Mouse (Mus musculus) liver, embryonic 14.5 days (tissue): Measurements from ENCODE around the gene Gpr4. TPM values are rescaled to one million over a fixed set of nuclear protein-coding genes. Genes with fewer than 3 reads are reported as not detected.

Experiments used
- ATAC-seq: fragments of 200-750 bp; cut with Nextera tagmentation; 2 replicates; pipeline ENCODE4 v1.8.0; 2017; ENCODE audit warnings: moderate number of reproducible peaks, mild to moderate bottlenecking, moderate library complexity; ENCODE audit not compliant: insufficient read depth
- DNase-seq, 3 experiments: peaks; one replicate each; pipeline ENCODE4 v3.0.0-alpha.2; 2012 to 2013; ENCODE audit warnings: low read depth in 3 of 3, low spot score in 3 of 3
- H3K27ac ChIP-seq: fragments of 300-500 bp; sonication (generic); 2 replicates; pipeline ENCODE4 v1.5.1; 2014; ENCODE audit warnings: moderate library complexity, mild to moderate bottlenecking, control low read depth, inconsistent platforms
- H3K27me3 ChIP-seq: fragments of 300-500 bp; sonication (generic); 2 replicates; pipeline ENCODE4 v1.6.1; 2014; ENCODE audit warnings: mild to moderate bottlenecking, low read length, moderate library complexity; ENCODE audit not compliant: control insufficient read depth, insufficient read depth
- H3K36me3 ChIP-seq: fragments of 300-500 bp; sonication (generic); replicated peaks from 2 replicates; pipeline ENCODE4 v1.6.1; 2014; ENCODE audit warnings: low read depth; ENCODE audit not compliant: control insufficient read depth, insufficient read depth
- H3K4me1 ChIP-seq, 2 experiments: fragments of 200-500 bp in 1 of 2; fragments of 300-500 bp in 1 of 2; sonication (generic) in 1 of 2; replicated peaks; 2 replicates each; pipeline ENCODE4 v1.6.1; 2012 to 2014; ENCODE audit warnings: antibody characterized with exemption in 1 of 2, inconsistent platforms in 1 of 2, low read length in 1 of 2; ENCODE audit not compliant: control insufficient read depth in 2 of 2, insufficient read depth in 2 of 2
- H3K4me2 ChIP-seq: fragments of 300-500 bp; sonication (generic); 2 replicates; pipeline ENCODE4 v1.6.1; 2014; ENCODE audit warnings: low read depth, mild to moderate bottlenecking, control low read depth, moderate library complexity
- H3K4me3 ChIP-seq, 2 experiments: fragments of 200-500 bp in 1 of 2; fragments of 300-500 bp in 1 of 2; sonication (generic) in 1 of 2; 2 replicates each; pipeline ENCODE4 v1.5.1; 2012 to 2014; ENCODE audit warnings: low read depth in 2 of 2, low read length in 2 of 2, mild to moderate bottlenecking in 2 of 2, control low read depth in 1 of 2, inconsistent platforms in 1 of 2, moderate library complexity in 1 of 2; ENCODE audit not compliant: insufficient read depth in 1 of 2
- H3K9ac ChIP-seq: fragments of 300-500 bp; sonication (generic); replicated peaks from 2 replicates; pipeline ENCODE4 v1.6.1; 2014; ENCODE audit warnings: mild to moderate bottlenecking, control low read depth, moderate library complexity
- H3K9me3 ChIP-seq: fragments of 300-500 bp; sonication (generic); 2 replicates; pipeline ENCODE4 v1.6.1; 2016; ENCODE audit warnings: low read length, mixed read lengths; ENCODE audit not compliant: control insufficient read depth
- CTCF ChIP-seq: IDR thresholded peaks from 2 replicates; pipeline ENCODE4 v1.5.1; 2016; ENCODE audit warnings: antibody characterized with exemption, low read depth, control low read depth
- EP300 ChIP-seq: IDR thresholded peaks from 2 replicates; pipeline ENCODE4 v1.6.1; 2016; ENCODE audit warnings: antibody characterized with exemption, low read depth
- WGBS: fragments of 180-500 bp; shearing (Covaris S2); extraction: QIAGEN DNeasy Blood & Tissue Kit; methylation state at CpG from one replicate; pipeline ENCODE4 v1.1.7; 2014; ENCODE audit not compliant: insufficient replicate concordance; 5-methylcytosine and 5-hydroxymethylcytosine counted together
- polyA plus RNA-seq, 2 experiments: library from polyadenylated mRNA; depleted of rRNA in 1 of 2; stranded (reverse) in 1 of 2; unstranded in 1 of 2; fragments of >200 nt; fragmentation: Nextera tagmentation in 1 of 2; extraction: Ambion mirVana in 1 of 2; gene quantifications; 2 replicates each; pipeline versions ENCODE4 v1.2.1 to v1.2.3; 2012 to 2014

Gene Gpr4
- polyA plus RNA-seq (2012; rRNA removed) (0.35 and 0.53 TPM in 2 replicates), polyA plus RNA-seq (2014; fragmentation: Nextera tagmentation; extraction: Ambion mirVana) (0.10 and 0.23 TPM in 2 replicates)

GRCm38 (mm10) chr7:19211996-19212755, at the start of gene Gpr4:
Gene Gpr4 (plus strand): TSS chr7:19212538.
- DNase-seq (no peak), ATAC-seq (no peak)
- H3K4me2 ChIP-seq: peak within 1 kb of the TSS; percentile 53
- H3K4me1 ChIP-seq: no peaks in the 10 kb centered on the region; a peak in 1 of 4 replicates
- no peak within 1 kb of the TSS for H3K27ac ChIP-seq
- peaks cover 37% of the 10 kb centered on the region for H3K27me3 ChIP-seq
- WGBS: 4% methylated on average over 29 of the region's 30 CpGs
- TF ChIP-seq EP300: no peak
- no peaks in the 10 kb centered on the region for H3K36me3 ChIP-seq
- peak within 1 kb of the TSS; percentile 26 to 34; a peak in 3 of 4 replicates for H3K4me3 ChIP-seq
- H3K9ac ChIP-seq: peak within 1 kb of the TSS; percentile 18; the same call in 1 of the 2 replicates
- no peaks in the 10 kb centered on the region; the same call in 1 of the 2 replicates for H3K9me3 ChIP-seq

GRCm38 (mm10) chr7:19162928-19163327, 49.4 kb upstream of the Gpr4 start:
- H3K27me3 ChIP-seq: peaks cover 16% of the 10 kb centered on the region
- no peaks in the 10 kb centered on the region; the same call in 1 of the 2 replicates for H3K9me3 ChIP-seq
- H3K4me1 ChIP-seq: peaks cover 13 to 22% of the 10 kb centered on the region in 2 experiments
- H3K4me3 ChIP-seq: no peak overlapping the region
- H3K27ac ChIP-seq: no peak overlapping the region
- no peak for ATAC-seq
- H3K9ac ChIP-seq: no peak overlapping the region
- H3K4me2 ChIP-seq: no peak overlapping the region
- 65% methylated on average over 7 of the region's 7 CpGs for WGBS
- H3K36me3 ChIP-seq: no peaks in the 10 kb centered on the region
- DNase-seq: no peak
- TF ChIP-seq EP300 (no peak), CTCF (no peak)

GRCm38 (mm10) chr7:19163752-19164151, 48.6 kb upstream of the Gpr4 start:
- Histone ChIP-seq H3K9ac (no peak overlapping the region), H3K4me2 (peak overlapping the region; percentile 33; the same call in 1 of the 2 replicates), H3K9me3 (no peaks in the 10 kb centered on the region; the same call in 1 of the 2 replicates), H3K4me3 (no peak overlapping the region), H3K36me3 (no peaks in the 10 kb centered on the region), H3K4me1 (peaks cover 13 to 22% of the 10 kb centered on the region in 2 experiments), H3K27me3 (peaks cover 16% of the 10 kb centered on the region), H3K27ac (no peak overlapping the region)
- no peak for DNase-seq
- no peak for TF ChIP-seq CTCF
- no peak for ATAC-seq
- WGBS: 28% methylated on average over 12 of the region's 12 CpGs

- Histone ChIP-seq H3K27me3 (peaks cover 14% of the 10 kb centered on the region), H3K4me1 (peaks cover 13 to 22% of the 10 kb centered on the region in 2 experiments), H3K4me2 (peak overlapping the region; percentile 33; the same call in 1 of the 2 replicates), H3K4me3 (no peak overlapping the region), H3K9ac (no peak overlapping the region), H3K27ac (no peak overlapping the region), H3K9me3 (no peaks in the 10 kb centered on the region; the same call in 1 of the 2 replicates), H3K36me3 (no peaks in the 10 kb centered on the region)
- 2% methylated on average over 6 of the region's 6 CpGs for whole genome bisulfite sequencing
- DNase-seq: no peak
- peak; percentile 41; the same call in 1 of the 2 replicates for ATAC-seq
- TF ChIP-seq EP300: no peak
- TF ChIP-seq CTCF: no peak
Measured at GRCm38 (mm10) chr7:19164189-19164588, 48.1 kb upstream of the Gpr4 start.

- H3K9me3 ChIP-seq: no peaks in the 10 kb centered on the region; the same call in 1 of the 2 replicates
- peak overlapping the region; percentile 33 for H3K4me2 ChIP-seq
- peaks cover 13 to 22% of the 10 kb centered on the region in 2 experiments for H3K4me1 ChIP-seq
- peaks cover 9% of the 10 kb centered on the region for H3K27me3 ChIP-seq
- no peak overlapping the region for H3K9ac ChIP-seq
- DNase-seq: no peak
- TF ChIP-seq EP300 (no peak), CTCF (no peak)
- WGBS: under 1% methylated on average over 13 of the region's 13 CpGs
- no peaks in the 10 kb centered on the region for H3K36me3 ChIP-seq
- H3K27ac ChIP-seq: no peak overlapping the region
- 0 out of 2 replicates have a peak, but pooled peaks have one; percentile 40 for ATAC-seq
- no peak overlapping the region for H3K4me3 ChIP-seq
Measured at GRCm38 (mm10) chr7:19164978-19165377, 47.4 kb upstream of the Gpr4 start.
